Mouse (Mus musculus) WW6 (cell line): ENCODE data around the gene Ebf4.
A peak's percentile ranks its signal among the peaks of the same experiment; 100 is the strongest.

Source experiments
- DNase-seq: peaks from one replicate; pipeline ENCODE4 v3.0.0-alpha.2; 2013; ENCODE audit warnings: low read depth, low spot score

Gene Ebf4

DNA sequence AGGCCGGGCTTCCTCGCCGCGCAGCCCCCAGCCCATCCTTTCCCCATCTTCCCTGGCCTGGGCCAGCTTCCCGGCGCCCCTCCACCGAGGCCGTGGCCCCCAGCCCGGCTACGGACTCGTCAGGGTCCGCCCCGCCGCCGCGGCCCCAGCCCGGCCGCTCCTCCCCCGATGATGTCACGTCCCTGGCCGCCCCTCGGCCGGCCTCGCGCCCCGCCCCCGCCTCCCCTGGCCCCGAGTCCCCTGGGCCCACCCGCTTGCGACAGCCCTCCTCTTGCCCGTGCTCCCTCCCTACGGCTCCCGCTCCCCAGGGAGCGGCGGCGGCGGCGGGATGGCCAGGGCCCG lies at the start of gene Ebf4:
TSS of gene Ebf4 (plus strand) at position 234 of the 342 bp plus-strand sequence.
- DNase-seq, result no peak

DNA sequence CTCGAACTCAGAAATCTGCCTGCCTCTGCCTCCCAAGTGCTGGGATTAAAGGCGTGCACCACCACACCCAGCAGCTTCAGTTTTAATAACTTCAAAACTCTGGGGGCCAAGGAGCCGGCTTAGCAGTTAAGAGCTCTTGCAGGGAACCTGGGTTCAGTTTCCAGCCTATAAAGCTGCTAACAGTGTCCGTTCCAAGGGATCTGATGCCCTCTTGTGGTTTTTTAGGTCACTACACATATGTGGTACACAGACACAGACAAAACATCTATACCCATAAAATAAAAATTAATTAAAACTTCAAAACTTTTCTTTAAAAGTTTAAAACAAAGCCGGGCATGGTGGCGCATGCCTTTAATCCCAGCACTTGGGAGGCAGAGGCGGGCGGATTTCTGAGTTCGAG lies 48.1 kb upstream of the Ebf4 start:
- no peak for DNase-seq

DNA sequence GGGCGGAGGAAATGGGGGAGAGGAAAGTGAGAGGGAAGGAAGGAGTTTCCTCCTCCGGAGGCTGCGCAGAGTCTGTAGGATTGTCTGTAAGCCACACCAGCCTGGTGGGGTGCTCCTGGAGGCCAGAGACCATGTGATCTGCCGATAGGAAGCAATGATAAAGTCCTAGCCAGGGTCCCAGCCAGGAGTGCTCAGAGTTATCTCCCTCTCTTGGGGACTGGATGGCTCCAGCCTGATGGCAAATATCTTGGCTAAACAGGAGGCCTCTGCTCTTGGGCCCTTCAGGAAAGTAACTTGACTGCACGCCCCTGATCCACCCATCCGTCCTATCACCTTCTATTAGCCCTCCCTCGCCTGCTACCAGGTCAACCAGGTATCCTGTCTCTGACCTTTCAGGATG lies 46.7 kb upstream of the Ebf4 start:
- DNase-seq, result no peak

DNA sequence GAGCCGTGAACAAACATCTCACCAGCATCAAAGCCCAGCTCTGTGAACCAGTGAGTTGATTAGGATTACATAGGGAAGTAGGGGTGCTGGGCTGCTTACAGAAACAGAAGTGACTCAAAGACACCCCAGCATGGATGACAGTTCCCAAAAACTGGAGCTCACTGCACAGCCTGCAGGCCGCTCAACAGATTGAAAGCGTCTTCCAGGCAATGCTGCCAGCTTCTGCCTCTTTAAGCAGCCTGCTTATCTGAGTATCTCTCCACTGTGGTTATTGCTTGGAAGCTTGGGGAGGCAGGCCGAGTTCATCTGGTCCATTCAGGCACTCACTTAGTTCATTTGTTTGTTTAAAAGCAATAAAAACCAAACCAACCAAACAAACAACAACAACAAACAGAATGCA lies 38.2 kb upstream of the Ebf4 start:
- DNase-seq, result no peak

DNA sequence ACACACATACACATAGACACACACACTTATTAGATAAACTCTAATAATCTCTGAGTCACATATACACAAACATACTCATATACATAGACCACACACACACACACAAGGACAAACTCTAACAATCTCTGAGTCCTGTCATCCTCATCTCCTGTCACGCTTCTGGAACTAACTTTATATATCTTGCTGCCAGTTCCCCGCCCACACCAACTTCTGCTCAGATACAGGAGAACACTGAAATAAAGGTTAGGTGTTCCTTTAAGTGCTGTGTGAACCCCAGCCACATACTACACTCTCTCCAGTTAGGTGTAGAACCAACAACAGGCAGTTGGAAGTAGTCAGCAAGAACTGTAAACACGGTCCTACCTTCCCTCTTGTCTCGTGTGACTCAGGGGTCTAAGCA lies 34.1 kb upstream of the Ebf4 start:
- DNase-seq, result no peak

DNA sequence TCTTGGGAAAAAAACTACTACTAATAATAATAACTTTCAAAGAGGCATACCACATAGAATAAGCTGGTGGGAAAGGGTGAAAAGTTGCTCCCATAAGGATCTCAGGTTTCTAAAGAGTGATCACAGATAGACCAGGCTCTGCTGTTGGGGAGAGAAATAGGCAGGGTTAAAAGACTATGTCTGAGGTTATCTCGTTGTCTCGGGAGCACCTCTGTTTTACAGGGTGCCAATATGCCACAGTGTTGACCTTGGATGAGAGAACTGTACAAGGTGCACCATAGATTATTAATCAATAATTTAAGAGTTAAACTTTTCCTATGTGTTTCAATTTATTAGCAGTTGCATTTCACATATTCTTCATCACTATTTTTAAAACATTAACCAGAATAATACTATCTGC lies 33.1 kb upstream of the Ebf4 start:
- no peak for DNase-seq

DNA sequence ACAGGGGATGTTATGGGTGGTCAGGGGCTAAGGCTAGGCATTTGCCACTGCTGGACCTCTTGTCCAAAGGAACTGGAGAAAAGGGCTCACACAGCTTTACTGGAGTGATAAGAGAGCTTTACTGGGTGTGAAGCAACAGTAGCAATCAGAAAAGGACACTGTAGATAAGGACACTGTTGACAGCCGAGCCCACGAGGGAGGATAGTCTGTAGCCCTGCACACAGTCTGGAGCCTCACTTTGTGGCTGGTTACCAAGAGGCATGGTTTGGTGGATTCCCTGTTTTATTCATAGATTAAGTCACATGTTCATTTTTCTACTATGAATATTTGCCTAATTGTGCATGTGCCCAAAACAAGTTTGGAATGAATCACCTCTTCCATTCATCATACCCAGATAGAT lies 32.6 kb upstream of the Ebf4 start:
- DNase-seq, result no peak

DNA sequence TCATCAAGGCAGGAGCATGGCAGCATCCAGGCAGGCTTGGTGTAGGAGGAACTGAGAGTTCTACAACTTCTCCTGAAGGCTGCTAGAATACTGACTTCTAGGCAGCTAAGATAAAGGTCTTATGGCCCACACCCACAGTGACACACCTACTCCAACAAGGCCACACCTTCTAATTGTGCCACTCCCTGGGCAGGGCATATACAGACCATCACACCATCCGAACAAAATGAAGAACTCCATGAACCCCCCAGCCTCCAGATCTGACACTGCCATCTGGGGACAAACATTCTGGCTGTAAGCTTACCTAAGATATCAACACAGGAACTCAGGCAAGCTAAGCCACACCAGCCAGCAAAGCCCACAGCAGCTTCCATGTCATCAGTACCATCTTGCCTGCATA lies 29.4 kb upstream of the Ebf4 start:
- DNase-seq, result no peak

DNA sequence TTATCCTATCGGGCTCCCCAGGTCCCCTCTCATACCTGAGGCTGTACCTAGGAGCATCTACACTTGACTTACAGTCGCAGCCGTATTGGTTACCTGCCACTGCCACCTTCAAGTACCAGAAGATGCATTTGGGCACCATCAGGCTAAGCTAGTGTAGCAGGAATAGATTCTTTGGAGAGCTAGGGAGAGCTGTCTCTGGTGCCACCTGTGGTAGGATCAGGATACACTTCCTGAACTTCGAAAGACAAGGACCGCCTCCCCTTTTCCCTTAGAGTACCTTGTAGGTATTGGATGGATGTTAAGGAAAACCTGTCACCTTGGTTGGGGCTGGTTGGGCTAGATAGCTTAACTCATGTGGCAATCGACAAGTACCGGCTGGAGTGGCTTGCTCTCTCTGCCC lies 26.9 kb upstream of the Ebf4 start:
- DNase-seq, result no peak

DNA sequence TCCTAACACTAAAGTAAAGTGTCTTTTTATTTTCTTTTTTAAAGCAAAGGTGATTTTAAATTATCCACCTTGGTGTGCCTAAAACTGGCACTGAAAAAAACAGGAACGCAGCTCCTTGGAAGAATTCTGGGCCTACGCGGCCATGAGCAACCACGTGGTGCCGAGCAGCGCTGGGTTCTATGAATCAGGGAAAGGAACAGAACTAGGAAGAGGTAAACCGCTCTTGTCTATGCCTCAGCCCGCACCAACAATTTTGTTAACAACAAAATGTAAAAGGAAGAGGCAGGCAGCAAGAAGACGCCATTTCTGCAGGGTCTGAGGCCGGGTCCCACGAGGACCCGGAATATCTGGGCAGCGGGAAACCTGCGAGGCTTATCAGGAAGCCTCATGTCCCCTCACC lies 21.2 kb upstream of the Ebf4 start:
- no peak for DNase-seq

DNA sequence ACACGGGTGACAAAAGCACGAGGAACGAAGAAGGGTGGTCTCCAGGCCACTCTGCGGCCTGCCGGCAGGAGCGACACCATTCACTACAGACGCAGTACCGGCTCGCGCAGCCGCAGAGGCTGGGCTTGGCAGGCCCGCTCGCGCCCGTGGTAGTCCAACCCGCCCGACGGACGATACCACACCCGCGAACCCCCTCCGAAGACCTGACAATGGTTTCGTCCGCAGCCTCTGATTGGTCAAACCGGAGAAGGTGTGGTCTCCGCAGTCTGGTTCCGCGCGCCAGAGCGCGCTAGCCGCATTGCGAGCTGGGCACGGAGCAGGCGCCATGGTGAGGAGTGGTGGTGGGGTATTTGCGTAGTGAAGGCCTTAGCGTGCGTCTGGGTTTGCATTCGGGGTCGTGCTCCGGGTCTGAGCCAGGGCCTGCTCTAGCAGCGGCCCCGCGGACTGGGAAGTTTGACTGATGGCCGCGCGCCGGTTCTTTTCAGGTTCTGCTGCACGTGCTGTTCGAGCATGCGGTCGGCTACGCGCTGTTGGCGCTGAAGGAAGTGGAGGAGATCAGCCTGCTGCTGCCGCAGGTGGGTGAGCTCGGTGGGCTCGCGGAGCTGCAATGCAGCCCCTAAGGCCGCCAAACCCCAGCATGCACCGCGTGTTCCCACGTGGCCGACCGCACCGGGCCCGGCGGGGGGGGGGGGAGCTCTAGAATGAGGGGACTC lies 20.7 kb upstream of the Ebf4 start, which contains the start of gene Nop56:
TSS of gene Nop56 (plus strand) at position 282 of the 713 bp plus-strand sequence.
- DNase-seq, result peak; percentile 81

DNA sequence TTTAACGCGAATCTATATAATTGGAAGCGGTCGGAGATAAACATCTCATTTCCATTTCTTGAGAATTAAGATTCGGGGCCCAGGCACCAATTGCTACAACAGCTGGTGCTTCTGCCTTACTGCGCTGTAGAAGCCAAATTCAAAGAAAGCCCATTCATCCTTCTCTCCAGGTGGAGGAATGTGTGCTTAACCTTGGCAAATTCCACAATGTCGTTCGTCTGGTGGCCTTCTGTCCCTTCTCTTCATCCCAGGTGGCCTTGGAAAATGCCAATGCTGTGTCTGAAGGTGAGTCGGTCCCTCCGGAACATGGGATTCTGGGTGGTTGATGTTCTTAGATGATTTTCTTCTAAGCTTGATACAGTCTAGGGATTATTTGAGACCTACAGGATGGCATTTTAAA lies 20.1 kb upstream of the Ebf4 start:
- DNase-seq, result no peak

DNA sequence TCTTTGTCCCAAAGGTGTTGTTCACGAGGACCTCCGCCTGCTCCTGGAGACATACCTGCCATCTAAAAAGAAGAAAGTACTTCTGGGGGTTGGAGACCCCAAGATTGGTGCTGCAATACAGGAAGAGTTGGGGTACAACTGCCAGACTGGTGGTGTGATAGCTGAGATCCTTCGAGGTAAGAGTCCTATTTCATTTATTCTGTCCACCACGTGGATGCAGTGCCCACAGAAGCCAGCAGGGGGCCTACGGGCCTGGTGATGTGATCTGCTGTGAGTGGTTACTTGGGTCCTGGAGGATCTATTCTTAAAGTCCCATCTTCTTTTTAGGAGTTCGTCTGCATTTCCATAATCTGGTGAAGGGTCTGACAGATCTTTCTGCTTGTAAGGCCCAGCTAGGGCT lies 19.3 kb upstream of the Ebf4 start:
- no peak for DNase-seq

DNA sequence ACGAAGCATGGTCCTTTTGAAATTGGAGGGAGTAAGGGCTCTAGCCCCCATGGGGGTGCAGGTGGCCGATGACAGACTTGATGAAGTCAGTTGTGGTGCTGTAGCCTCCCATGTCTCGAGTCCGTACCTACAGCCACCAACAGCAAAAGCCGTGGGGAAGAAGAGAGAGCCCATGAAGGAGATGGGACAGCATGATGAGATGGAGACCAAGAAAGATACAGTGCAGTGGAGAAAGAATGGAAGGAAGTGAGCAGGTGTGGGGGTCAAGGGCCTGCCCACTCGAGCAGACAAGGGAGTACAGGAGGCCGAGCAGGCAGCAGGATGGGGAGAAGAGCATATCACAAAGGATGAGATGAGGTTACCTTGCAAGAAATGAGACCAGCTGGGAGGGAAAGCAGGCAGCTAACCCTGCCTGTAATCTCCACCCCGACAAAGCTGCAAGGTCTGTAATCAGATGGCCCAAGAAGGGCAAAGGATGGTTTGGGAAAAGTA lies 15.3 kb upstream of the Ebf4 start:
- DNase-seq, result no peak

DNA sequence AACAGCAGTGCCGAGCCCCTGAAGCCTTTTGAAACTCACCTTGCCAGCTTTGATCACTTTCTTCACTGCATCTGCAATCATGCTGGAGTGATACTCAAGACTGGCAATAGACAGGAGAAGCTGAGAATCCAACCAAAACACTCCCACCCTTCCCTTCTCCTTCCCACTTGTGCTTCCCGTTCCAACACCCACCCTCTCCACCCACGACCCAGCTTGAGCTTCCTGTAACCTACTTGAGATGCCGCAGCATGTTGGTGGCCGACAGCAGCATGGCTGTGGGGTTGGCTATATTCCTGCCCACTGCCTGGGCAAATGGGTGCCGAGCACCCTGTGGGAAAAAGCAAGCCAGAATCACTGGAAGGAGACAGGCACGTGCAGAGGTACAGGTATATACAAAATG lies 14.7 kb upstream of the Ebf4 start:
- no peak for DNase-seq

DNA sequence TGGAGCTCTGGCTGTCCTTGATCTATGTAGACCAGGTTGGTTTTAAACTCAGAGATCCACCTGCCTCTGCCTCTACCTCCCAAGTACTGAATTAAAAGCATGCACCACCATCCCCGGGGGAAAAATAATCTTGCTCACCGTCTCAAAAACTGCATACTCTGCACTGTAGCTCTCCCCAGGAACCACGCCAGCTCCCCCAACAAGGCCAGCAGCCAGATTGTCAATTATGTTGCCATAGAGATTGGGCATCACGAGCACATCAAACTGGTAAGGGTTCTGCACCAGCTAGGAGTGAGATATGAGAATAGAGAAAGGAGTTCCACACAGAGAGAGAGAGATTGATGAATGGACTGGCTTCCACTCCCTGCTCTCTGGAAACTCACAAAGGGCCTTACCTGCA lies 14.2 kb upstream of the Ebf4 start:
- DNase-seq, result no peak

DNA sequence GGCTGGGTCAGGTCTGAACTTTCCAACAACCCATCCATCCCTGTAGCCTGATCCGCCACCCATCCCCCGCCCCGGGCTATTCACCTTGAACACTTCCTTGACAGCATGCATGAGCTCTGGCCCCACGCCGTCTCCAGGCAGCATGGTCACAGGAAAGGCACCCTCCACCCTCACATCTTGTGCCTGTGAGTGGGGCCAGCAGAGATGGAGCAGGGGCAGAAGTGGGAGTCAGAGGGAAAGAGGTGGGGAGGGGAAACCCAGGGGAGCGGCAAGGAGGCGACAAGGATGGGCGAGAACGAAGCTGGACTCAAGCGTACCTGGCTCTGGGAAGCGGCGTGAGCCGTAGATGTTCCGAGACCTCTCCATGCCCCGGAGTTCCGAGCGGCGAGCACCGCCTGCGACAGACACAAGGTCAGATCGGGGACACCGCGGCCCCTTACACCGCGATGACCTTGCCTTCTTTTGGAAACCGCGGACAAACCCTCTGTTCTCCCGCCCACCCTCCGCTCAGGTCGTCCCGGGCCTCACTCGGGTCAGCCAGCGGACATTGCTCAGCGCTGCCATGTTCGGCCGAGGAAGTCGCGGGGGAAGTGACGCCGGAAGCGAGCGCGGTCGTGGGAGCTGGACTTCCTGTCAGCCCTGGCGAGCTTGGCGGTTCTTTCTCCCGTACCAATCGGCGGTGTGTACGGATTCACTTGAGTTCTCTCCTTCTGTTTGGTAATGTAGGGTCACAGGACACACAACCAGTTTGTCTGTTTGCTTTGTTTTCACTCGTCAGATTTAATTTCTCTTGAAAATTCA lies 10.9 kb upstream of the Ebf4 start, which contains the start of gene Idh3b:
TSS of gene Idh3b (minus strand) at position 694 of the 801 bp plus-strand sequence.
- DNase-seq, result no peak

DNA sequence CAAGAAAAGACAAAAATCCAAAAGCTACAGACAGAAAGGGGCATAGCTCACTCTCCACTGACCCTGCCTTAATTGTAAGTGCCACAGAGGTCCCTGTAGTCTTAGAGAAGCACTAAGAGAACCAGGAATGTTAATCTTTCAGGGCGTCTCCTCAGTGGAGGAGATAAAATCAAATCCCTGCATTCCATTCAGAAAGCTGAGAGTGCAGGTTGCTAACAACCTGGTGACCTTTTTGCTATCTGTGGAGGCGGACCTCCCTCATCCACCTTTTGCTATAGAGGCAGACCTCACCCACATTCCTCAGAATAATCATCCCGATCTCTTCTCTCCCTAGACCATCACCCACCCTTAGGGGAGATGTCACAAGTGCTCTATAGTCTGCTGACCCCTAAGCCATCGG lies 5.9 kb upstream of the Ebf4 start:
- no peak for DNase-seq

DNA sequence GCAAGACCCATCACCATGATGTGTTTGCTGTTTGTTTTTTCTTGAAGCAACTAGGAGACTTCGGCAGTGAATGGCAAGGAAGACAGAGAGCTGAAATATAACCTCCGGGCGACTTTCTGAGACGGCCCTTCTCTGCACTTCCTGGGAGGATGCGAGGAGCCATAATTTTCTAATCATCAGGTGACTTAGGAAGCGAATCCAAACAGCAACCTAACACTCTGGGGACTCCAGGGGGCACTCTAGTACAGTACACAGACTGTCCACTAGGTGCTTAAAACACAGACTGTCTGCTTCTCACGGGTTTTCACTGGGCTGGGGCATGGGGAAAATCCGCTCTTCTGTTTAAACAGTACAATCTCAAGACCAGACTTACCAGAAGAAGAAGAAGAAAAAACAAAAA lies 3.5 kb upstream of the Ebf4 start:
- DNase-seq, result no peak

DNA sequence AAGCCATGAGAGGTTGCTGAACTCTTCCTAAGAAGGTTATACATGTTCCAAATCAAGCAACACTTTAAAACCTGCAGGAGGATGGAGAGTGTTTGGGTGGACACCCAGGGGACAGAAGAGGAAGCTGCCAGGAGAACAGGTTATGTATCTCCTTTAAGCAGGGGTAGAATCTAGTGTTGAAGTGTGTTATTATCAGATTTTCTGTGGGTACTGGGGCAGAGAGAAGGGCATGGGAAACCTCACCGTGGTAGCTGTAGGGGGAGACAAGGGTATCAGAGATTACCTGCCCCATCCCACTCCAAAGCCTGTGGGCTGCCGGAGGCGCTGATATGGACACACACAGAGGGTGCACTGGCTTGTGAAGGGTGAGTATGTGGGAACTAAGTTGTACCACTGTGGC lies 2.0 kb upstream of the Ebf4 start:
- no peak for DNase-seq

DNA sequence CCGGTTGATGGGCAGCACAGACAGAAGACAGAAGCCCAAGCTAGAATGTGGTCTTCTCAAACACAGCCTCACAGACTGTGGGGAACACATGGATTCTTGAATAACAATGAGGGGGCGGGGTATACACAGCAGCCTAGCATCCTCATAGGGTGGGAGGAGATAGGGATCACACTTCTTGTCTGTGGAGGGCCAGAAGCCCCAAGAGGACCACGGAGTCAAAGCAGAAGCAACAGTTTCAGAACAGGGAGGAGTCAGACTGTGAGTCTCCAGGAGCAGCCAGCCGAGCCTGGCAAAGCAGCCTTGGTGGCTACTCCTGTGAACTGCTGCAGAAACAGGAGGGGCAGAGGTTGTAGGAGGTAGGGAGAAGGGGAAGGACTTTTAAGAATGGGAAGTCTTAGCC lies 1.5 kb upstream of the Ebf4 start:
- no peak for DNase-seq

DNA sequence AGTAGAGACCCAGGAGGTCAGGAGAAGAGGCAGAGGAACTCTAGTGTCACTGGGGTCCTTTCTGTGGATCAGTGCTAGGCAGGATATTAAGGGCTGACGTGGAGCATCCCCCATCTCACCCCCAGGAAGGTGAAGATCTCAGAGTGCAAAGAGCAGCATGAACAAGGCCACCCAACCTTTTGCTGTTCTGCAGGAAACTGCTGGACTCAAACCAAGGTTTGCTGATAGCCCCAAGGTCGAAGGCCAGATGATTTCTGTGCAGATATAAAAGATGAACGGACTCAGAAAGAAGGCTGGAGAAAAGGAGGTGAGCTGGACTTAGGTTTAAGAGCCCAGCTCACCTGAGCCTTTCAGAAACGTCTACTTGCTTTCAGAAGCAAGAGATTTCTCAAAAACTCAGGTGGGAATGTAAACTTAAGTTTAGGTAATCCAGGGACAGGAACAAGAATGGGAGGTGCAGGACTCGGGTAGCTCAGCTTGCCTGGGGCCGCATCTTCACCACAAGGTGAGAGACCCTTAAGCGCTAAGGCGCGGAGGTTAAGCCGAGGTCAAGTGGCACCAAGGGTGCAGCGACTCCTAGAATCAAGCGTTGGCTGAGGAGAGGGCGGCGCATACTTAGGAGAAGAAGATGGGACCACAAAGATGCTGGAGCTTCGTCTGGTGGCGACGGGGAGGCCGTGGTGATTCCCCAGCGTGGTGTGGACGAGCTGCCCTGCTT lies 592 bp upstream of the Ebf4 start:
- no peak for DNase-seq
